Mouse (Mus musculus): ENCODE measurements around the gene Inf2.

Inf2 gene

DNA sequence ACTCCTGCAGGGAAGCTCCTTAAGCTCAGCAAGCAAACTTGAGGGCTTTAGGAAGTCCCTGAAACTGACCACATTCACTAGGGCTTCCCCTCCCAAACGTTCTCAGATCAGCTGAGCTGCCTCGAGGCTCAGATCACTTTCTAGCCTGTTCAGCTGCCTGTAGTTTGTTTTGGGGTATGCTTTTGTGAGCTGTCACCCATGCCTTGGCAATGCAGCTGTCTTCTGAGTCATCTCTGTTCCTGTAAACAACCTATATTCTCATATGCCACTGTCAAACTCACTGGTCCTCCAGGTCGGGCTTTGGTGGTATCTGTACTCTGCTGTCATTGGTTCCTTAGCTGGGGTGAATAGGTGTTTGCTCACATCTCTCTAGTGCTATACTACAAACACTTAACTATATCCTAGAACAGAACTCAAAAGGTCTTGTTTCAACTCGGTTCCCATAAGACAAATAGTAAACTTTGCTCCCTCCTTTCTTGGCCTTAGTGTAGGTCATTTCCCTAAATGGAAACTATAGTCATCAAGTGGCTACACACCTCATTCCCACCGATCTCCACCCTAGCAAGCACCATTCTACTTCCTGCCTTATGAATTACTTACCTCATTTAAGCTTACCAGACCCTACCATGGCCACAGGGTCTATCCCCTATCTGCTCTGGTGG lies 63.3 kb downstream of the Inf2 start:
- intact Hi-C loops (cut with DNase I): loop anchor here (2.0 kb wide), 1 partner anchor 55 kb away; no protein-coding TSS in a partner anchor

- intact Hi-C loops (cut with DNase I): loop anchor here (2.0 kb wide), 1 partner anchor 54 kb away; no protein-coding TSS in a partner anchor
Observed at GRCm38 (mm10) chr12:112653157-112653824, 64.7 kb downstream of the Inf2 start.

- intact Hi-C loops (cut with DNase I): no loop called here
Observed at GRCm38 (mm10) chr12:112654076-112654475, 65.5 kb downstream of the Inf2 start.

GRCm38 (mm10) chr12:112658619-112659018 lies 70.0 kb downstream of the Inf2 start:
- intact Hi-C loops (cut with DNase I): no loop called here

- intact Hi-C loops (cut with DNase I): no loop called here
Observed at GRCm38 (mm10) chr12:112659109-112659508, 70.5 kb downstream of the Inf2 start.

DNA sequence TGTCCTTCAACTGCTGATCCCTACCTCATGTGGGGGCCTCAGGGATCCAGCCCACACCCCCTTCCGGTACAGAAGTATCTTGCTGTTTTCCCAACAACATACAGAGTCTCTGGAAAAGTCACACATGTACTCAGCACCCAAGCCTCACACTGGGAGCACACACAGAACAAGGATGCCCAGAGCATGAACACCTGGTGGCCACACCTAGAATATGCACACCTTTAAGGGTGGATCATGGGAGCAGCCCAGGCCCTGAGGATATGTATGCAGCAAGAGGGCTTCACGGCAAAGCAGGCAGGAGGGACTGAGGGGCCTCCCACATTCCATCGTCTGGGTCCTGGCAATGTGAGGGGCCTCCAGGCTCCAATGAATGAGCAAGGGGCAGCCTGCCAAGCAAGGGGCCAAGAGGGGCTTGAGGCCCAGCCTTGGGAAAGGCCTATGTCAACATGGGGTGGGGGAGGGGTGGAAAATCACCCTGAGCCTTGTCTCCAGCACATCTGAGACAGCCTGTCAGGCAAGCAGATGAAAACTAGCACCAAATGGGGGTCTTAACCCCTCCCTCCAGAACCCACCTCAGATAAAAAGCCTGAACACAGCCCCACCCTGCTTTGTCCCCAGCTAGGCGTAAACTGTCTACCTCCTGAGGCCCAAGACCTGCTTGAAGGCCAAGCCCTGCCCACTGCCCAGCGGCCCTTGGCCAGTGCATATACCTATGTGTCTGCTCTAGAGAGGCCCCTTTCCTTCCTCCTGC lies 72.2 kb downstream of the Inf2 start:
- intact Hi-C loops (cut with DNase I): no loop called here

- intact Hi-C loops (cut with DNase I): no loop called here
Observed at GRCm38 (mm10) chr12:112661327-112661605, 72.7 kb downstream of the Inf2 start.

DNA sequence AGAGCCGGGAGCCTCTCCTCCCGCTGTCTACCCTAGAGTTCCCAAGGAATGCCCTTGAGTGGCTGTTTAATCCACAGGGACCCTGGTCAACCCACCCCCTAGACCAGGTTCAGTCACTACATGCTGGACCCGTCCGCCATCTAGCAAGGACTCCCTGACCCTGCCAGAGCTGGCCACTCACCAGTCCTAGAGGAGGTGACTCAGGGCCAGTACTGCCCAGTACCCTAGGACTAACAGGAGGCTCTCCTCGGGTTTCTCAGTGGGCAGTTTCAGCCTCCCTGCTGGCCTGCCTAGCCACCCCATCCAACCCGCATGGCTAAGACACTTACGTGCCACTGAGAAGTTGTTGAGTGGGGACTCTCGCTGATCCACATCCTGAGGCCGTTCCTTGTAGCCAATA lies 73.3 kb downstream of the Inf2 start:
- intact Hi-C loops (cut with DNase I): no loop called here

- intact Hi-C loops (cut with DNase I): no loop called here
Observed at GRCm38 (mm10) chr12:112663303-112663702, 74.7 kb downstream of the Inf2 start.

DNA sequence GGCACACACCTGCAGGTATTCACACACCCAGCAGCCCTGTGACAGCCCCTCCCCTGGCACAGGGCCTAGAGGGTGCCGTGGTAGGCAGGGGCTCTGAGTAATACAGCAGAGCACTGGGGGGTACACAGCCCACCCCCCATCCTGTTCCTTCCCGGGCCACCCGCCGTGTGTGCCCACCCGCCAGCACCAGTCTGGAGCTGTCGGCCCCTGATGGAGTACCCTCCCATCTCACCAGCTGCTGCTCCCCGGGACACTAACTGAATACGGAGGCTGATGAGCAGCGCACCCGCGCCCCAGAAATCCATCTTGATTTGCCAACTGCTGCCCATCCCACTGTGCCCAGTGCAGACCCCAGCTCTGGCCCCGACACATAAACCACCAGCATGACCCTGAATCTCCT lies 75.1 kb downstream of the Inf2 start:
- intact Hi-C loops (cut with DNase I): no loop called here

DNA sequence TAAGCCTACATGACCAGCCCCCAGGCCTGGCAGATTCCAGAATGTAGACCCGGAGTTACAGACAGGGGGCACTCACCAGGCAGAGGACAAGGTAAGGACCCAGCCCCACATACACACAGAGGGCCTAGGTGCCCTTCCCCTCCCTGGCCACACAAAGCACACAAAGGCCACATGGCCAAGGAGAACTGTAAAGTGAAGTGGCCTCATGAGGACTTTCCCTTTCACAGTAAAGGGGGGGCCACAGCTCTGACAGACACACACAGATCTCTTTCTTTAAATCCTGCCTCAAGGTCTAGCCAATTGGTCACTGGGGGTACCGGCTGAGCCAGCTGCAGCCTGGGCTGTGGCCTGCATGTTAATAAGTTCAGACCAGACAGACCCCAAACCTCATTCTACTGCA lies 75.5 kb downstream of the Inf2 start:
- intact Hi-C loops (cut with DNase I): no loop called here

DNA sequence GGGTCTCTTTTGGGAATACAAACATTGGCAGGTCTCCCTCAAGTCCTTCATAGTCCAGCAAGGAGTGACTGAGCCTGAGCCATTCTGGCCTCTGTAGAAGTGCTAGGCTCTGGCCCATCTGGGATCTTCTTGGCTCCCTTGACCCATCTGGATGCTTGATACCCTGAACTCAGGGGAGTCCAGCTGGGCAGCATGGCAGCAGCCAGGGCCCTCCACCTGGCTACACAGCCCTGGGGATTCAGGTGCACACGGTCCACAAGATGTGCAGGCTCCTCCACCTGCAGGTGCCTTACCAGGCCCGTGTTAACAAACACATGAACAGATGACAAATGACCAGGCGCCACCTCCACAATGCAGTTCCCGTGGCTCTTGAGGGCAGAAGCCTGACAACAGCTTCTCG lies 76.1 kb downstream of the Inf2 start:
- intact Hi-C loops (cut with DNase I): no loop called here

Small RNAs within 50 kb of the gene (microRNA-seq; reads per million reads assigned to microRNA genes)
- 0.46 to 1.9 reads per million in 2 experiments for gene Mir6939

Measured in adrenal gland (tissue).